Comparison of ENCODE assay signal across 11 mouse cellular contexts in genomic region chr14:50892541-50893459, GRCm38 (mm10). TPM values are rescaled to one million over a fixed set of nuclear protein-coding genes. Genes with fewer than 3 reads are reported as not detected.
DNase-seq lines count a peak whose midpoint lies in the region; ATAC-seq lines count a peak whose summit lies in the region.
"Had no signal": no experiment of that assay in that cellular context is flagged by ENCODE, and none has a peak within 500 bp of the region (broad histone marks: within the 10 kb centered on the region; RNA-seq: fewer than 3 reads in every experiment).

No protein-coding gene starts in this region.

- no peak for ATAC-seq in heart, embryonic 12.5 days (ENCODE audit: insufficient number of reproducible peaks, low FRiP score)
- 0 out of 2 replicates have a peak, but pooled peaks have one; percentile 35 for ATAC-seq in heart, embryonic 11.5 days (replicated peaks; ENCODE audit: insufficient number of reproducible peaks, low FRiP score, low TSS enrichment)
- peak; percentile 67 for ATAC-seq in megakaryocyte progenitor cell, adult 5-6 weeks (replicated peaks; ENCODE audit: poor library complexity)
- ATAC-seq: hindbrain, postnatal 0 days had no signal

- H3K9ac ChIP-seq in heart, embryonic 12.5 days: no peak overlapping the region
- H3K9ac ChIP-seq in heart, embryonic 11.5 days (ENCODE audit: low read depth, low read length): no peak overlapping the region
- H3K9ac ChIP-seq: forebrain, embryonic 12.5 days had no signal

- no peak overlapping the region for H3K4me2 ChIP-seq in heart, embryonic 12.5 days
- no peak overlapping the region for H3K4me2 ChIP-seq in heart, embryonic 11.5 days
- H3K4me2 ChIP-seq: forebrain, embryonic 12.5 days had no signal

- H3K36me3 ChIP-seq in heart, embryonic 12.5 days: no peaks in the 10 kb centered on the region
- no peaks in the 10 kb centered on the region for H3K36me3 ChIP-seq in heart, embryonic 11.5 days (ENCODE audit: control insufficient read depth, insufficient read depth, low read length)
- no peaks in the 10 kb centered on the region for H3K36me3 ChIP-seq in midbrain, embryonic 10.5 days
- H3K36me3 ChIP-seq: forebrain, embryonic 12.5 days had no signal

- peak; percentile 61 for DNase-seq in heart, adult 18-20 months
- DNase-seq in adrenal gland, postnatal 36 days: peak; percentile 53
- no peak for DNase-seq in frontal cortex, postnatal 36 days (ENCODE audit: low spot score in 2 of 2)
- DNase-seq in midbrain, embryonic 10.5 days (ENCODE audit: low spot score): no peak
- DNase-seq in layer of hippocampus, postnatal 25 days (ENCODE audit: extremely low spot score in 1 of 2, low spot score in 1 of 2): no peak

- peaks cover 14% of the 10 kb centered on the region for H3K4me1 ChIP-seq in heart, embryonic 12.5 days (replicated peaks)
- H3K4me1 ChIP-seq in heart, embryonic 11.5 days (ENCODE audit: control insufficient read depth, insufficient read depth, low read length): 0 out of 2 replicates have a peak, but pooled peaks cover 9% of the 10 kb centered on the region
- peaks cover 17% of the 10 kb centered on the region for H3K4me1 ChIP-seq in midbrain, embryonic 10.5 days

- H3K4me3 ChIP-seq in heart, embryonic 12.5 days: no peak overlapping the region
- H3K4me3 ChIP-seq in heart, embryonic 11.5 days (ENCODE audit: low read depth, low read length): no peak overlapping the region
- H3K4me3 ChIP-seq in midbrain, embryonic 10.5 days: no peak overlapping the region
- H3K4me3 ChIP-seq: forebrain, embryonic 12.5 days; megakaryocyte, embryonic 14.5 days had no signal

- 78% methylated on average over 22 of the region's 22 CpGs for WGBS in heart, embryonic 12.5 days
- WGBS in heart, embryonic 11.5 days (ENCODE audit: insufficient replicate concordance): 76% methylated on average over 22 of the region's 22 CpGs
- WGBS in midbrain, embryonic 10.5 days: 92% methylated on average over 22 of the region's 22 CpGs

- H3K9me3 ChIP-seq in heart, embryonic 12.5 days (replicated peaks): 0 out of 2 replicates have a peak, but pooled peaks cover 3% of the 10 kb centered on the region
- H3K9me3 ChIP-seq in heart, embryonic 11.5 days (replicated peaks; ENCODE audit: control insufficient read depth, low read length): no peaks in the 10 kb centered on the region
- H3K9me3 ChIP-seq in midbrain, embryonic 10.5 days (replicated peaks): no peaks in the 10 kb centered on the region
- H3K9me3 ChIP-seq: forebrain, embryonic 12.5 days had no signal

- H3K27me3 ChIP-seq in heart, embryonic 12.5 days (replicated peaks): peaks cover 32% of the 10 kb centered on the region
- H3K27me3 ChIP-seq in heart, embryonic 11.5 days (ENCODE audit: control insufficient read depth, insufficient read depth, low read length): peaks cover 3% of the 10 kb centered on the region; the same call in 1 of the 2 replicates
- H3K27me3 ChIP-seq in midbrain, embryonic 10.5 days (ENCODE audit: low read depth, poor library complexity, severe bottlenecking): peaks cover 29% of the 10 kb centered on the region

- no peak overlapping the region for H3K27ac ChIP-seq in heart, embryonic 12.5 days (ENCODE audit: poor library complexity, severe bottlenecking)
- no peak overlapping the region for H3K27ac ChIP-seq in heart, embryonic 11.5 days (ENCODE audit: low read depth, low read length)
- H3K27ac ChIP-seq in midbrain, embryonic 10.5 days (replicated peaks): no peak overlapping the region
- H3K27ac ChIP-seq: forebrain, embryonic 12.5 days; hindbrain, postnatal 0 days had no signal

RNA-seq across cellular contexts. Expression of gene Klhl33, which starts 4.5 kb away (rescaled TPM):
- total RNA-seq in heart, adult 18-20 months (2021): 10 to 100 TPM; 17.0 to 21.9 TPM
- polyA plus RNA-seq in heart, embryonic 12.5 days (2016; fragmentation: Nextera tagmentation; extraction: Ambion mirVana): 0.08 and 0.09 TPM in 2 replicates
- under 1 TPM; 0.50 to 0.63 TPM for total RNA-seq in adrenal gland, postnatal 36 days (2021)
- 0.11 TPM in 1 of 2 replicates, not detected in the other for polyA plus RNA-seq in heart, embryonic 11.5 days (2014; fragmentation: Nextera tagmentation; extraction: Ambion mirVana)
- 0.10 TPM in 1 of 2 replicates, not detected in the other for total RNA-seq in megakaryocyte progenitor cell, adult 5-6 weeks (2015)
- total RNA-seq in megakaryocyte progenitor cell, adult 5-6 weeks (2017): 0.25 and 0.37 TPM in 2 replicates
- polyA plus RNA-seq in midbrain, embryonic 10.5 days (2016; fragmentation: Nextera tagmentation; extraction: Ambion mirVana): 0.12 and 0.14 TPM in 2 replicates
- total RNA-seq in layer of hippocampus, postnatal 25 days (2021): 1 to 10 TPM; 3.2 to 3.3 TPM

RNA-seq across cellular contexts. Expression of gene Tep1, which starts 22.4 kb away (rescaled TPM):
- 10 to 100 TPM; 10.4 to 11.6 TPM for total RNA-seq in heart, adult 18-20 months (2021)
- 6.0 and 6.1 TPM in 2 replicates for polyA plus RNA-seq in heart, embryonic 12.5 days (2016; fragmentation: Nextera tagmentation; extraction: Ambion mirVana)
- 10 to 100 TPM; 18.2 to 21.6 TPM for total RNA-seq in adrenal gland, postnatal 36 days (2021)
- 4.4 and 6.5 TPM in 2 replicates for polyA plus RNA-seq in heart, embryonic 11.5 days (2014; fragmentation: Nextera tagmentation; extraction: Ambion mirVana)
- 32.3 and 37.7 TPM in 2 replicates for total RNA-seq in megakaryocyte progenitor cell, adult 5-6 weeks (2015)
- 8.4 and 21.0 TPM in 2 replicates for total RNA-seq in megakaryocyte progenitor cell, adult 5-6 weeks (2017)
- polyA plus RNA-seq in midbrain, embryonic 10.5 days (2016; fragmentation: Nextera tagmentation; extraction: Ambion mirVana): 3.9 and 5.0 TPM in 2 replicates
- total RNA-seq in layer of hippocampus, postnatal 25 days (2021): 1 to 10 TPM; 2.1 to 3.1 TPM

RNA-seq across cellular contexts. Expression of gene Osgep, which starts 31.9 kb away (rescaled TPM):
- 10 to 100 TPM; 70.2 to 74.5 TPM for total RNA-seq in heart, adult 18-20 months (2021)
- 108 and 111 TPM in 2 replicates for polyA plus RNA-seq in heart, embryonic 12.5 days (2016; fragmentation: Nextera tagmentation; extraction: Ambion mirVana)
- 10 to 100 TPM; 42.9 to 57.8 TPM for total RNA-seq in adrenal gland, postnatal 36 days (2021)
- polyA plus RNA-seq in heart, embryonic 11.5 days (2014; fragmentation: Nextera tagmentation; extraction: Ambion mirVana): 124 and 136 TPM in 2 replicates
- 116 and 117 TPM in 2 replicates for total RNA-seq in megakaryocyte progenitor cell, adult 5-6 weeks (2015)
- 117 and 125 TPM in 2 replicates for total RNA-seq in megakaryocyte progenitor cell, adult 5-6 weeks (2017)
- polyA plus RNA-seq in midbrain, embryonic 10.5 days (2016; fragmentation: Nextera tagmentation; extraction: Ambion mirVana): 192 TPM in 2 replicates
- total RNA-seq in layer of hippocampus, postnatal 25 days (2021): 10 to 100 TPM; 34.6 to 37.0 TPM

RNA-seq across cellular contexts. Expression of gene Apex1, which starts 32.0 kb away (rescaled TPM):
- total RNA-seq in heart, adult 18-20 months (2021): 10 to 100 TPM; 27.0 to 31.7 TPM
- polyA plus RNA-seq in heart, embryonic 12.5 days (2016; fragmentation: Nextera tagmentation; extraction: Ambion mirVana): 152 and 159 TPM in 2 replicates
- total RNA-seq in adrenal gland, postnatal 36 days (2021): 10 to 100 TPM; 61.0 to 89.4 TPM
- 177 and 188 TPM in 2 replicates for polyA plus RNA-seq in heart, embryonic 11.5 days (2014; fragmentation: Nextera tagmentation; extraction: Ambion mirVana)
- total RNA-seq in megakaryocyte progenitor cell, adult 5-6 weeks (2015): 246 and 285 TPM in 2 replicates
- 189 and 223 TPM in 2 replicates for total RNA-seq in megakaryocyte progenitor cell, adult 5-6 weeks (2017)
- polyA plus RNA-seq in midbrain, embryonic 10.5 days (2016; fragmentation: Nextera tagmentation; extraction: Ambion mirVana): 412 and 447 TPM in 2 replicates
- 10 to 100 TPM; 67.4 to 75.4 TPM for total RNA-seq in layer of hippocampus, postnatal 25 days (2021)

RNA-seq across cellular contexts. Expression of gene Pip4p1, which starts 37.9 kb away (rescaled TPM):
- 10 to 100 TPM; 20.5 to 25.8 TPM for total RNA-seq in heart, adult 18-20 months (2021)
- 33.6 and 37.3 TPM in 2 replicates for polyA plus RNA-seq in heart, embryonic 12.5 days (2016; fragmentation: Nextera tagmentation; extraction: Ambion mirVana)
- total RNA-seq in adrenal gland, postnatal 36 days (2021): 10 to 100 TPM; 58.5 to 65.6 TPM
- 30.3 and 33.6 TPM in 2 replicates for polyA plus RNA-seq in heart, embryonic 11.5 days (2014; fragmentation: Nextera tagmentation; extraction: Ambion mirVana)
- 47.0 and 58.0 TPM in 2 replicates for total RNA-seq in megakaryocyte progenitor cell, adult 5-6 weeks (2015)
- 10.4 and 17.9 TPM in 2 replicates for total RNA-seq in megakaryocyte progenitor cell, adult 5-6 weeks (2017)
- 50.4 and 55.6 TPM in 2 replicates for polyA plus RNA-seq in midbrain, embryonic 10.5 days (2016; fragmentation: Nextera tagmentation; extraction: Ambion mirVana)
- 10 to 100 TPM; 85.3 to 88.8 TPM for total RNA-seq in layer of hippocampus, postnatal 25 days (2021)

Comparison
In these comparisons a context has a peak if more than half of its experiments do, and no peak if none do; other contexts are left out.
1. DNase-seq: peak in heart, adult 18-20 months (2 of 2) and adrenal gland, postnatal 36 days (2 of 2); none in frontal cortex, postnatal 36 days (0 of 2), midbrain, embryonic 10.5 days (single experiment) and layer of hippocampus, postnatal 25 days (0 of 2).
2. RNA of gene Klhl33, which starts 4.5 kb away (total RNA-seq): 17.0 to 21.9 TPM in heart, adult 18-20 months; 3.2 to 3.3 TPM in layer of hippocampus, postnatal 25 days, 0.50 to 0.63 TPM in adrenal gland, postnatal 36 days and 0.10 to 0.37 TPM in megakaryocyte progenitor cell, adult 5-6 weeks; every median in the first group is over 4 times any median in the second.